Mouse (Mus musculus) spleen, adult 18-20 months (tissue): ENCODE results near the gene B430306N03Rik.

Experiments used
- DNase-seq, 2 experiments: peaks; one replicate each; pipeline ENCODE4 v3.0.0; 2022; ENCODE audit warnings: mixed read lengths in 2 of 2

The B430306N03Rik gene

DNA sequence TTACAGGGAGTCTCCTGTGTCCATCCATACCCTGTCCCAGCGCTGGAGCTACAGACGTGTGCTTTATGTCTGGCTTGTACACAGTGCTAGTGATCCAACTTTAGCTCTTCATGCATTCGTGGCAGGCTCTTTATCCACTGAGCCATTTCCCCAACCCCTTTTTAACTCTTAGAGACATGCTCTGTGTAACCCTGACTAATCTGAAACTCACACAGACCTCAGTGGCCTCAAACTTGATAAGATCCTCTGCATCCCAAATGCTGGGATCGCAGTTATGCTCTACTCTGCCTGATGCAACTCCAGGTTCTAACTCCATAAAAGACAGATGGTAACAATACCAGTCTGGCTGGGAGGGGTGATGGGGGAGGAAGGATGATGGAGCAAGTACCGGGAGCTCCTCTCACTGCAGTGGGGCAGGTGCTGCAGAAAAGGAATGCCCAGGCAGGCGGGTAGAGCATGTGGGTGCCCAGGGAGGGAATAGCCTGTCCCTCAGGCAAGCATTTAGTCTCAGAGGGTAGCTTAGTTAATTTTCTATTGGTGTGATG is 47.6 kb downstream of the B430306N03Rik start:
- DNase-seq, result no peak

GRCm38 (mm10) chr17:48365511-48366155 is 49.7 kb downstream of the B430306N03Rik start:
- DNase-seq, result no peak

DNA sequence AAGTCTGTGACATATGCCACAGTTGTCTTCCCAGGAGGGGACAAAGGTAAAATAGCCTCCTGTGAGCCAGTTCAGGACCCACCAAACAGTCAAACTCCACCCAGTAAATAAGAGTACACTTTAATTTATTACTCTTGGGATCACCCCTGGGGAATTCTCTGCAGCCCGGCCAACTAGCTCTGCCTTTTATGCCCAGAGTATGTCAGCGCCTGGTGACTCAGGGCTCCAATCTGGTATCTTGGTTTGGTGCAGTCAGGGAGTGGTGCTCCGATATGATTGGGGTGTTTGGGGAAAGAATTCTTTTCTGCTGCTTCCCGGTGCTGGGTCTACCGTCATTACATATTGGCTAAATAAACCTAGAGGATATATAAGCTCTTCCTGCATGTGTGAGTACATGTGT is 50.9 kb downstream of the B430306N03Rik start:
- DNase-seq, result no peak

- DNase-seq, result no peak
These were observed 55.7 kb downstream of the B430306N03Rik start for GRCm38 (mm10) chr17:48371621-48372020.

GRCm38 (mm10) chr17:48372987-48373386 is 57.0 kb downstream of the B430306N03Rik start:
- DNase-seq, result no peak

GRCm38 (mm10) chr17:48376102-48376501 is 60.2 kb downstream of the B430306N03Rik start:
- no peak for DNase-seq
